Mouse (Mus musculus) gastrocnemius, adult 2 months (tissue): ENCODE data around the gene Asb18. TPM values are rescaled to one million over a fixed set of nuclear protein-coding genes. Genes with fewer than 3 reads are reported as not detected.

ENCODE experiments used
- DNase-seq: peaks from one replicate; pipeline ENCODE4 v3.0.0; 2022
- H3K27ac ChIP-seq: fragments of 200-600 bp; 2 replicates; pipeline ENCODE4 v1.8.1; 2022; ENCODE audit warnings: mild to moderate bottlenecking
- H3K4me3 ChIP-seq: fragments of 200-600 bp; 2 replicates; pipeline ENCODE4 v1.8.1; 2022; ENCODE audit warnings: mild to moderate bottlenecking, moderate library complexity
- CTCF ChIP-seq: fragments of 200-600 bp; IDR thresholded peaks from 2 replicates; pipeline ENCODE4 v1.8.1; 2022; ENCODE audit warnings: antibody characterized with exemption, mild to moderate bottlenecking, moderate library complexity
- intact Hi-C: fragments of 180-260 bp; cut with DNase I; formaldehyde crosslinking; loops from one replicate; pipeline ENCODE4 v1.15.1; 2025
- total RNA-seq, 2 experiments: library from RNA; stranded (reverse); gene quantifications; 2 replicates each; pipeline ENCODE4 v1.2.3; 2021

Asb18 gene
- total RNA-seq, 2 experiments from 2014 or later = 18.0 to 39.9 TPM

DNA sequence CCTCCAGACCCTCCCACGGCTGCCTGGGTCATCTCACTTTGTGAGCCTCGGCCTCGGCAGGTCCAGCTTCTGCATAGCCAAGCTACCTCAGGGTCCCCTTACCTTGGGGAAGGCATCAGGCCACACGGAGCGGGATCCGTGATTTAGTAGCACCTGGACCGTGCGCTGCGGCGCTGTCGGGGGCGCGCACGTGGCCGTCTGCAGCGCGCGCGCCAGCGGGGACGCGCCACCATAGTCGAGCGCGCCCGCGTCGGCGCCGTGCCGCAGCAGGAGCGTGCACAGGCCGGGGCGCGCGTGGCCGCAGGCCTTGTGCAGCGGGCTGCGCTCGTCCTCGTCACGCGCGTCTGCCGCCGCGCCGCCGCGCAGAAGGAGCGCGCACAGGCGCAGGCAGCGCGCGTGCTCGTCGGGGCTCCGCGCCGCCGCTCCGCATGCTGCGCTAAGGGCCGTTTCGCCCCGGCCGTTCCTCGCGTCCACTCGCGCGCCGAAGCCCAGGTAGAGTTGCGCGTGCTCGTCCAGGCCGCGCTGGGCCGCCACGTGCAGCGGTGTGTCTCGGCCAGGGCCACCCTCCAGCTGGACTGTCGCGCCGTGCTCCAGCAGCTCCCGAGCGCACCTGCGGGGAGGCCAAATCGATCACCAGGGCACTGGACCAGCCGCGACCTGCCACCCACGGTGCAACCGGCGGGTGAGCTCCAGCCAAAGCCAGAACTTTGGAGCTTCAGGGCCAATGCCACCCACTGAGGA is 46.2 kb downstream of the Asb18 start:
- intact Hi-C loops = no loop called here
- TF ChIP-seq CTCF = no peak
- peak; percentile 54 for DNase-seq
- Histone ChIP-seq H3K4me3 (peak overlapping the region; percentile 65), H3K27ac (no peak overlapping the region)

DNA sequence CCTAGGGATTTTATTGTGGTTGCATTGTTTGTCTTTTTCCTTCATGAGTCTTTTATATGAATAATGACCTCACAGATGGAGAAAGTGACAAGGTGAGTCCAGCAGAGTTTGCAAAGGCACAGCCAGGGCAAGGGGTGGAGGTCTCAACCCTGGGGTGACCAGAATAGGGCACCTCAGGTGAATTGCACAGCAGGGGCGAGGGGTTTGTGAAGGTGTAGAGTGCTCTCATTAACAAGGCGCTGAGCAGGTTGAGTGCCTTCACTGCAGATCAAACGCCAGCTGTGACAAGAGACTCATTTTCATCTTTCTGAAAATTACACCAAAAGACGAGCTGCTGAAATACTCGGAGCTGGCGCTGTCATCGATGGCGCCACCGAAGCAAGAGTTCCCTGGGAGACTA is 46.9 kb downstream of the Asb18 start:
- DNase-seq = no peak
- TF ChIP-seq CTCF = no peak
- intact Hi-C loops = no loop called here
- H3K4me3 ChIP-seq = peak overlapping the region; percentile 65; the same call in 1 of the 2 replicates
- no peak overlapping the region for H3K27ac ChIP-seq

DNA sequence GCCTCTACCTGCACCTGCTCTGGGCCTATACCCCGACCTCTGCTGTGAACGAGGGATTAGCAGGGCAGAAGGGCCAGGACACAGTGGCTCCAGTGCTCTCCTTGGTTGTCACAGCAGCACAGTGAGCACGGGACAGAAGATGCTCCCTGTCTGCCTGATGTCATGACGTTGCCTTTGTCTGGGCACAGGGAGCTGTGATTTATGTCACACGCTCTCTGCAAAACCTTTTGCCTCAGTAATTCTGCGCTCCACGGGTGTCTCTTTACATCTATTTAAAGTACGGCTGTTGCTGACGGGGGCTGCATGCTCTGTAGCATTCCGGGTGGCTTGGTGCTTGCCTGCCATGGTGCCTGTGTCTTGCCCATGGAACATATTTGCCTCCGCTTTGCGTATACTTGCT is 50.0 kb downstream of the Asb18 start:
- TF ChIP-seq CTCF = no peak
- Histone ChIP-seq H3K4me3 (no peak overlapping the region), H3K27ac (no peak overlapping the region)
- intact Hi-C loops = no loop called here
- DNase-seq = peak; percentile 37

DNA sequence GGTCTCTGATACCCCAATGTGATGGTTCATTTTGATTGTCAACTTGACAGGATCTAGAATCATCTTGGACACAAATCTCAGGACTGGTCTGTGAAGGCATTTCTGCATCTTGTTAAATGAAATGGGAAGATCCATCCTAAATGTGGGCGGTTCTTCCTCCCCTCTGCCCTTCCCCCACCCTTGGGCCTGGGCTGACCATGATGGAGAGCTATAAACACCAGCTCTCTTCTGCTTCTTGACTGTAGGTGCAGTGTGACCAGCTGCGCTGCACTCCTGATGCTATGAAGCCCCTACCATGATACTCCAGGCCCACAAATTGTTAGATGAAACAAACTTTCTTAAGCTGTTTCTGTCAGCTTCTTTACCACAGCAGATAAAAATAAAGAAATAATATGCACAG is 51.2 kb downstream of the Asb18 start:
- intact Hi-C loops = no loop called here
- TF ChIP-seq CTCF = no peak
- Histone ChIP-seq H3K27ac (no peak overlapping the region), H3K4me3 (no peak overlapping the region)
- DNase-seq = no peak

DNA sequence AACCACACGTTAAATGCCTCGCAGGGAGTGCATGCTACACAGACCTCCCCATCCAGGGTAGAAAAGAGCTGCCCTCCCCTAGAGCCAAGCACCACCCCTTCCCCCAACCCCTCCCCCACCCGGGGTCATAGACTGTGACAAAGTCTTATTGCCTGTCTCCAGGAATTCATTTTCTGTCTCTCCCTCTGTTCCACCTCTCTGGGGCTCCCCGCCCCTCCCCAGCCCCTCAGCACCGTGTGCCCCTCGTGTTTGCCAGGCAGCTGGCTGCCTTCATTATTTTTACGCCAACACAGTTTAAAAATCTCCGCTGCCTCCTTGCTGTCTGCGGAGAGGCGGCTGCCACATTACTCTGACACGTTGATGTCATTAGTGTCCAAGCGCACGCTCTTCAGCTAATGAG is 52.4 kb downstream of the Asb18 start:
- H3K4me3 ChIP-seq = no peak overlapping the region
- no peak for TF ChIP-seq CTCF
- no peak overlapping the region for H3K27ac ChIP-seq
- no peak for DNase-seq
- intact Hi-C loops = no loop called here

DNA sequence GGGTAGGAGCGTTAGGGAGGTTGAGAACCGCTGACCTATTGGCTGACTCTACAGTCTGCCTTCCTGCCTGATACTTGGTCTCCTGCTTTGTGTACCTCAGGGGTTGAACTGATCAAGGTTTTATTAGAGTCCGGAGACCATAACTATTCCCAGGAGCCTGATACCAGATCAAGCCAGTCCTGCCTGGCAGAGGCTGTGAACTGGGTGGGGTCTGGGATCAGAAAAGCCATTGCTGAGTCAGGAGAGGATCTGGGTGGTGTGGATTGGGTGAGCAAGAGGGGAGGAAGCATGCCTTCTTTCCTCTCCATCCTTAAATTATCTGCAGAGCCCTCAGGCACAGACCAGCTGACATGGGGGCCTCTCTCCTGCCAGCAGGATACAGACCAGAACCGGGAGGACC is 55.1 kb downstream of the Asb18 start:
- Histone ChIP-seq H3K27ac (no peak overlapping the region), H3K4me3 (no peak overlapping the region)
- no peak for TF ChIP-seq CTCF
- DNase-seq = no peak
- intact Hi-C loops = no loop called here

DNA sequence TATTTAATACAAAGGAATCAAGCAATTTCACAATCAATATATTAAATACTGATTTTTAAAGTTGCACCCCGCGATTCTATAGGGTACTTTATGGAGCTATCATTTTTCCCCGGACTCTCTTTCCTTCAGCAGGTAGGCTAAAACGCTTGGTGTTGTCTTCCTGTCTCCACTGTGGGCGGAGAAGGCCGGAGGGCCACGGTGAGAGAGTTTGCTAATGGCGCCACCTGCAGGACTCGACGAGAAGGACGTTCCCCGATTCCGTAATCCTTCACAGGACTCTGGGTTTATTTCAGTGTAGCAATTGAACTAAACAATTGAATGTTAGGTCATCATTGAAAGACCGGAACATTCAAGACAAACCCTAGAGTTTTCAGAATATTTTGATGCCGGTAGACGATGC is 71.3 kb downstream of the Asb18 start:
- H3K4me3 ChIP-seq = peak overlapping the region; percentile 34; the same call in 1 of the 2 replicates
- TF ChIP-seq CTCF = peak; percentile 94
- no peak overlapping the region for H3K27ac ChIP-seq
- intact Hi-C loops = loop anchor here (5.0 kb wide), 4 partner anchors 81 to 276 kb away; no protein-coding TSS in a partner anchor
- DNase-seq = peak; percentile 81

DNA sequence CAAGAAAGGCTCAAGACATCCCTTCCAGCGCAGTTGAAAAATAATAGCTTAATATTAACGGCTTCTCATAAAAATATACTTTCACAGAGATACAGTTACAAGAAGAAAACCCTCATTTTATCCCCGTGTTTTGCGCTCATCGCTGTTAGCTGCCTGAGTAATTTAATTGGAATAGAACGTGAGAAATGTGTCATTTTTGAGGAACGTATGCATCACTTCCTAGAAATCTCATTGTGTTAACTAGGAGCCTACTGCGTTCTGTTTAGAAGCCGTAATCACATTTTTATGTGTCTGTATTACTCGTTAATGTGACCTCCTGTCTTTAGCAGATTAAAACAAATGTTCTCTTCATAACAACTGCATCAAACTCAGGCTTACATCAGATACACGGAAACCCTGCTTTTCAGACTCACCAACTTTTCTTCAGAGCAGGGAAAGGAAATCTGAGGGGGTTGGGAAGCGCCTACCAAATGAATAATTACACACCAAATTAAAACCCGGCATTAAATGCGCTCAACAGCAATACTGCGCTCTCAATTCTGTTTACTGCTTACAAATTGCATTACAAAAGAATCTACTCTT is 72.0 kb downstream of the Asb18 start:
- Histone ChIP-seq H3K4me3 (peak overlapping the region; percentile 44), H3K27ac (no peak overlapping the region)
- intact Hi-C loops = loop anchor here (5.0 kb wide), 4 partner anchors 80 to 275 kb away; no protein-coding TSS in a partner anchor
- no peak for TF ChIP-seq CTCF
- no peak for DNase-seq

DNA sequence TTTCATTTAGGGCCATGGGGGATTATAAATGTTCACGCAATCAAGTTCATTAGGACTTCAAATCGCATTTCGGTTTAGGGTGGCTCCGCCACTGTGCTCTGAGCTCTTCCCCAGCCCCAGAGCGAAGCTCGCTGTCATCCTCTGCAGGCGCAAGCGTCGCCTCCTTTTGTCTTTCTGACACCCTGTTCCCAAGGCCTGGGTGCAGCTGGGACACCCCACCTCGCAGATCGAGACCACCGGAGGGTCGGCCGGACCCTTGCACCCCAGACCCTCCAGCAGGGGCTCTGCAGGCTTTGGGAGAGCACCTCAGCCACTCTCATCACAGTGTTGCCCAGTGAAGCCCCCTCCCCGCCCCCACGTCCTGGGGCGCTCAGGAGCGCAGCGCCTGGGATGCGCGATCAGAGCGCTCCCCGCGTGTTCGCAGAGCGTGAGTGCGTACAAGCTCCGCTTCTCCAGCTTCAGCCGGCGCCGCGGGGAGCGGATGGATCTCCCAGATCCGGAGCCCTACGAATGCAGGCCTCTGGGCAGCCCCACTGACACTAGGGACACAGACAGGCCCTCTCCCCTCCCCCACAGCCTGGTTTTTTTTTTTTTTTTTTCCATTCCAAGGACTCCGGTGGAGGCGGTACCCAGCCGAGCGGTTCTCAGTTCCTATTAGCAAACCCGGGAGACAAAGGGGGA is 72.6 kb downstream of the Asb18 start:
- intact Hi-C loops = loop anchor here (5.0 kb wide), 4 partner anchors 80 to 275 kb away; no protein-coding TSS in a partner anchor
- Histone ChIP-seq H3K4me3 (peak overlapping the region; percentile 44), H3K27ac (no peak overlapping the region)
- TF ChIP-seq CTCF = no peak
- DNase-seq = peak; percentile 37

DNA sequence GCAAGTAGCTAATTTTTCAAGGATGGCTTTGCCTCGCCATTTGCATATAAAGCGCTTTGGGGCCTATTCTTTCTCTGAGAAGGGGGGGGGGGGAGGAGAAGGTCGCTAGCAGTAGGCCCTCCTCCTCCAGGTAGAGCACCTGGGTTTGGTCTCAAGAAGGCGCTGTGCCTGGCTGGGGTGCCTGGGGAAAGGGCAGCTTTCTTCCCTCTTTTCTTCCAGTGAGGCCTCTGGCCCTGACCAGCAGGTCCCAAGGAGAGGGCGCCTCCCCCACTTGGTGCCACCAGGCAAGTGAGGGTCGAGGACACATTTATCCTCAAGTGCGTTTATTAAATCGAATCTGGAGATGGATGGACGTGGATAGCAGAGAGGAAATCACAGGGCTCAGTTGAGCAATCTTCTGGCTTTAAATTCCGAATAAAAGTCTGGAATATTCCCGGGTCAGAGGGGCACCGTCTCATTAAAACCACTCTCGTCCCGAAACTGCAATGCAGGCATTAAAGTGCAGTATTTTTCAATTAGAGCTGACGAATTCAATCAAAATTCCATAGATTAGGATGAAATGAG is 73.4 kb downstream of the Asb18 start:
- Histone ChIP-seq H3K27ac (no peak overlapping the region), H3K4me3 (no peak overlapping the region)
- intact Hi-C loops = loop anchor here (5.0 kb wide), 4 partner anchors 79 to 274 kb away; no protein-coding TSS in a partner anchor
- no peak for DNase-seq
- no peak for TF ChIP-seq CTCF

DNA sequence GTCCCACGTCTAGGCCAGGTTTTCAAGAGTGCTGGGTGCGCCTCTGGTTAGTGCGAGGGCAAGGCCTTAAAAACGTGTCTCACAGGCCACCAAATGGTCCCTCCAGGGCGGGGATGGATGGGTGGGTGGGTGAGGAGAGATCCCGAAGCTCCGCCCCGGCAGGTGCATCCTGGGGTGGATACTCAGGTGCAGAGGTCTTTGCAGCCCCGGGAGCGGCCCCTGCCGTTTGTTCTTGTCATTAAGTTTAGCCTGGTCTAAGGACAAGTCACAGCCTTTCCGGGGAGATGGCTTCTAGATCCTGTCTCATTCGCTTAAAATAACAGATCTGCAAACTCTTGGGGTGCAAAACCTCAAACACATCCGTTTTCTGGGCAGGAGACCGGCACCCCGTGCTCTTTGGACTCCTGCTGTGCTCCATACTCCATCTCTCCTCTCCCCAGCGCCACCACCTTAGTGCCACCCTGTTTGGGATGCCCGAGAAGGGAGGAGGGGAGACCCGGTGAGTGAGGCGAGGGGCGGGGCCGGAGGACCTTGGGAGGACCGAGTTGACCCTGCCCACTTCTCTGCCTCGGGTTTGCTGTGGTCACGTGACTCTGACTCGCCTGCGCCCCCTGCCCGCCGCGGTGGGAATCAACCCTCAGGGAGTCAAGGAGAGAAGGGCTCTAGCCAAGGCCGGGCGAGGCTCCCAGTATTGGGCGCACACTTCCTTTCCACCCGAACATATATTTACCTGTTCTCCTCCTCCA is 74.3 kb downstream of the Asb18 start:
- Histone ChIP-seq H3K4me3 (peak overlapping the region; percentile 9; the same call in 1 of the 2 replicates), H3K27ac (no peak overlapping the region)
- intact Hi-C loops = loop anchor here (5.0 kb wide), 4 partner anchors 78 to 273 kb away; no protein-coding TSS in a partner anchor
- DNase-seq = peak; percentile 79
- TF ChIP-seq CTCF = peak; percentile 74

DNA sequence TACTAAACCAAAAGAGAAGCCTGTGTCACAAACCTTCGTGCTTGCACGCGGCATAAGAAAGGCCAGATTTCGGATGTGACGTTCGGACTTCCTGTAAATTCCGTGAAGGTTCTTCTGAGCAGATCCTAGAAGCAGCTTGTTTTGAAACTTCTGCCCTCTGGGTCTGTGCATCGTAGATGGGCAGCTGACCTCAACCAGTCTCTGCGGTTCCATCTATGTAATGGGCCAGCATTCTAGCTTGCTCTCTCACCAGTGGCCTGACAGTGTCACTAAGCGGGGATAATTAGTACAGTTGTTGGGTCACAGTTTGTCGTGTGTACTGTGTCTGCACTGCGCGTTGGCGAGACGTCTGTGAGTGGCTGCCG is 74.9 kb downstream of the Asb18 start:
- no peak for TF ChIP-seq CTCF
- Histone ChIP-seq H3K27ac (no peak overlapping the region), H3K4me3 (no peak overlapping the region)
- intact Hi-C loops = no loop called here
- no peak for DNase-seq
